Mouse (Mus musculus) myocyte (in vitro differentiated cells): Measurements from ENCODE around the gene Agpat4.

ENCODE experiments used
- CEBPB ChIP-seq: IDR thresholded peaks from 2 replicates; pipeline ENCODE4 v1.6.1; 2011; ENCODE audit warnings: mild to moderate bottlenecking, moderate library complexity; ENCODE audit not compliant: poor library complexity, insufficient read depth, severe bottlenecking
- E2F4 ChIP-seq: IDR thresholded peaks from one replicate; pipeline ENCODE4 v1.6.1; 2011; ENCODE audit warnings: mild to moderate bottlenecking, control low read depth, moderate library complexity; ENCODE audit not compliant: insufficient read depth
- MAX ChIP-seq: IDR thresholded peaks from one replicate; pipeline ENCODE4 v1.6.1; 2011; ENCODE audit warnings: low read depth, mild to moderate bottlenecking, control low read depth
- MYOG ChIP-seq, 3 experiments: IDR thresholded peaks; one replicate each; pipeline ENCODE4 v1.6.1; 2011; ENCODE audit warnings: control low read depth in 2 of 3, low read depth in 2 of 3, mild to moderate bottlenecking in 2 of 3; ENCODE audit not compliant: insufficient read length in 2 of 3, control insufficient read depth in 1 of 3, insufficient read depth in 1 of 3
- POLR2A ChIP-seq: IDR thresholded peaks from one replicate; pipeline ENCODE4 v1.6.1; 2011; ENCODE audit warnings: low read depth, mild to moderate bottlenecking, control low read depth, moderate library complexity; ENCODE audit not compliant: insufficient read length
- POLR2AphosphoS2 ChIP-seq: IDR thresholded peaks from one replicate; pipeline ENCODE4 v1.6.1; 2011; ENCODE audit warnings: low read depth, control low read depth; ENCODE audit not compliant: insufficient read length
- REST ChIP-seq: IDR thresholded peaks from one replicate; pipeline ENCODE4 v1.6.1; 2011; ENCODE audit warnings: mild to moderate bottlenecking, control low read depth, moderate library complexity; ENCODE audit not compliant: insufficient read depth, insufficient read length
- TCF12 ChIP-seq: IDR thresholded peaks from one replicate; pipeline ENCODE4 v1.6.1; 2011; ENCODE audit warnings: mild to moderate bottlenecking, control low read depth; ENCODE audit not compliant: poor library complexity, insufficient read depth, severe bottlenecking
- USF1 ChIP-seq: IDR thresholded peaks from one replicate; pipeline ENCODE4 v1.6.1; 2011; ENCODE audit warnings: low read depth, mild to moderate bottlenecking, control low read depth, moderate library complexity

GRCm38 (mm10) chr17:12138355-12138754, 19.9 kb downstream of the Agpat4 start:
- TF ChIP-seq E2F4 = no peak
- TF ChIP-seq POLR2A = no peak
- TF ChIP-seq USF1 = no peak
- no peak for TF ChIP-seq POLR2AphosphoS2
- TF ChIP-seq CEBPB = no peak
- no peak for TF ChIP-seq MAX
- TF ChIP-seq TCF12 = no peak
- no peak for TF ChIP-seq REST
- no peak for TF ChIP-seq MYOG (IDR thresholded peaks at IDR 0.05; ENCODE audit: control insufficient read depth in 1 of 3, insufficient read depth in 1 of 3, insufficient read length in 2 of 3, low read depth in 2 of 3)
